Comparison of ENCODE assay signal across 16 mouse cellular contexts in the genomic region with DNA sequence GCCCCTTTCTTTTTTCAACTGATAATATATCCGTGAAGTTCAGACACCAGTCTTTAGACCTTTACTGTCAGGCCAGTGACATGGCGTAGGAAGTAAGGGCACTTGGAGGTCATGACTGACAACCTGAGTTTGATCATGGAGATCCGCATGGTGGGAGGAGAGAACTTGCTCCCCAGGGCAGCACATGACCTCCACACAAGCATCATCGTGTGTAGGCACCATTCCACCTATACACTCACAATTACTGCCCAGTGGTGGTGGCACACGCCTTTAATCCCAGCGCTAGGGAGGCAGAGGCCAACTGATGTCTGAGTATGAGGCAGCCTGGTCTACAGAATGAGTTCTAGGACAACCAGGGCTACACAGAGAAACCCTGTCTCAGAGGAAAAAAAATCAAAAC.
"Had no signal": no experiment of that assay in that cellular context is flagged by ENCODE, and none has a peak within 500 bp of the region (broad histone marks: within the 10 kb centered on the region; RNA-seq: fewer than 3 reads in every experiment).

No protein-coding gene starts in this region.

- H3K9me3 ChIP-seq: neural tube, embryonic 13.5 days; neural tube, embryonic 15.5 days; stomach, embryonic 15.5 days had no signal

- H3K9ac ChIP-seq: neural tube, embryonic 13.5 days; neural tube, embryonic 15.5 days; stomach, embryonic 15.5 days had no signal

- H3K4me3 ChIP-seq: neural tube, embryonic 13.5 days; neural tube, embryonic 15.5 days; stomach, embryonic 15.5 days had no signal

- DNase-seq: retina, postnatal 1 day; right cerebral cortex, adult 18-20 months; right cerebral cortex, postnatal 14 days; right cerebral cortex, postnatal 25 days; right cerebral cortex, postnatal 4 days; spleen, adult 18-20 months; thymus, adult 18-20 months; thymus, adult 2 months; thymus, postnatal 14 days; thymus, postnatal 25 days; thymus, postnatal 36 days; thymus, postnatal 4 days had no signal

- H3K27ac ChIP-seq: neural tube, embryonic 13.5 days; neural tube, embryonic 15.5 days; stomach, embryonic 15.5 days; stomach, postnatal 0 days had no signal

- H3K4me2 ChIP-seq: neural tube, embryonic 13.5 days; neural tube, embryonic 15.5 days; stomach, embryonic 15.5 days had no signal

- H3K27me3 ChIP-seq: neural tube, embryonic 13.5 days; neural tube, embryonic 15.5 days; stomach, embryonic 15.5 days had no signal
